Mouse (Mus musculus) liver, postnatal 0 days (tissue): ENCODE data around the gene Irf3.

Experiments used
- CTCF ChIP-seq: sonication (generic); IDR thresholded peaks from 2 replicates; pipeline ENCODE4 v1.5.1; 2016; ENCODE audit warnings: antibody characterized with exemption, low read depth
- EP300 ChIP-seq: IDR thresholded peaks from 2 replicates; pipeline ENCODE4 v1.6.1; 2016; ENCODE audit warnings: antibody characterized with exemption, low read depth, mild to moderate bottlenecking

DNA sequence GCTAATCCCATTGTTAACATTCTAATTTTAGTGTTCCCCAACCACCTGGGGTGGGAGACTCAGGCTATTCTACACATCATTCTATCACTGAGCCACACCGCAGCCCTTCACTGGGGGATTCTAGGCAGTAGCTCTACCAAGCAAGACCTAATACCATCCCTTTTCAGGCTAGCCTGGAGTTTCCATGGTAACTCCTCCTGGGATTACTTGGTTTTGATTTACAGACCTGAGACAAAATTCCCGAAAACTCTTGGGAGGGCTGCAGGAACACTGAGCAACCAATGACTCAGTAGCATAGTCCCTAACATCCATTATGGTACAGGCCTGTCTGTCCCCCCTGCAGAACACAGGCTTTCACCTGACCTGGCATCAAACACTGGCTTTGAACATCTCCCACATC is 28.8 kb downstream of the Irf3 start:
- TF ChIP-seq EP300 = no peak
- TF ChIP-seq CTCF = no peak
